Mouse (Mus musculus) liver, embryonic 14.5 days (tissue): ENCODE data around the gene Usp43. TPM values are rescaled to one million over a fixed set of nuclear protein-coding genes. Genes with fewer than 3 reads are reported as not detected.

Experiments
- ATAC-seq: fragments of 200-750 bp; cut with Nextera tagmentation; 2 replicates; pipeline ENCODE4 v1.8.0; 2017; ENCODE audit warnings: moderate number of reproducible peaks, mild to moderate bottlenecking, moderate library complexity; ENCODE audit not compliant: insufficient read depth
- DNase-seq, 3 experiments: peaks; one replicate each; pipeline ENCODE4 v3.0.0-alpha.2; 2012 to 2013; ENCODE audit warnings: low read depth in 3 of 3, low spot score in 3 of 3
- H3K27ac ChIP-seq: fragments of 300-500 bp; sonication (generic); 2 replicates; pipeline ENCODE4 v1.5.1; 2014; ENCODE audit warnings: moderate library complexity, mild to moderate bottlenecking, control low read depth, inconsistent platforms
- H3K27me3 ChIP-seq: fragments of 300-500 bp; sonication (generic); 2 replicates; pipeline ENCODE4 v1.6.1; 2014; ENCODE audit warnings: mild to moderate bottlenecking, low read length, moderate library complexity; ENCODE audit not compliant: control insufficient read depth, insufficient read depth
- H3K36me3 ChIP-seq: fragments of 300-500 bp; sonication (generic); replicated peaks from 2 replicates; pipeline ENCODE4 v1.6.1; 2014; ENCODE audit warnings: low read depth; ENCODE audit not compliant: control insufficient read depth, insufficient read depth
- H3K4me1 ChIP-seq, 2 experiments: fragments of 200-500 bp in 1 of 2; fragments of 300-500 bp in 1 of 2; sonication (generic) in 1 of 2; replicated peaks; 2 replicates each; pipeline ENCODE4 v1.6.1; 2012 to 2014; ENCODE audit warnings: antibody characterized with exemption in 1 of 2, inconsistent platforms in 1 of 2, low read length in 1 of 2; ENCODE audit not compliant: control insufficient read depth in 2 of 2, insufficient read depth in 2 of 2
- H3K4me2 ChIP-seq: fragments of 300-500 bp; sonication (generic); 2 replicates; pipeline ENCODE4 v1.6.1; 2014; ENCODE audit warnings: low read depth, mild to moderate bottlenecking, control low read depth, moderate library complexity
- H3K4me3 ChIP-seq, 2 experiments: fragments of 200-500 bp in 1 of 2; fragments of 300-500 bp in 1 of 2; sonication (generic) in 1 of 2; 2 replicates each; pipeline ENCODE4 v1.5.1; 2012 to 2014; ENCODE audit warnings: low read depth in 2 of 2, low read length in 2 of 2, mild to moderate bottlenecking in 2 of 2, control low read depth in 1 of 2, inconsistent platforms in 1 of 2, moderate library complexity in 1 of 2; ENCODE audit not compliant: insufficient read depth in 1 of 2
- H3K9ac ChIP-seq: fragments of 300-500 bp; sonication (generic); replicated peaks from 2 replicates; pipeline ENCODE4 v1.6.1; 2014; ENCODE audit warnings: mild to moderate bottlenecking, control low read depth, moderate library complexity
- H3K9me3 ChIP-seq: fragments of 300-500 bp; sonication (generic); 2 replicates; pipeline ENCODE4 v1.6.1; 2016; ENCODE audit warnings: low read length, mixed read lengths; ENCODE audit not compliant: control insufficient read depth
- CTCF ChIP-seq: IDR thresholded peaks from 2 replicates; pipeline ENCODE4 v1.5.1; 2016; ENCODE audit warnings: antibody characterized with exemption, low read depth, control low read depth
- EP300 ChIP-seq: IDR thresholded peaks from 2 replicates; pipeline ENCODE4 v1.6.1; 2016; ENCODE audit warnings: antibody characterized with exemption, low read depth
- WGBS: fragments of 180-500 bp; shearing (Covaris S2); extraction: QIAGEN DNeasy Blood & Tissue Kit; methylation state at CpG from one replicate; pipeline ENCODE4 v1.1.7; 2014; ENCODE audit not compliant: insufficient replicate concordance; 5-methylcytosine and 5-hydroxymethylcytosine counted together
- polyA plus RNA-seq, 2 experiments: library from polyadenylated mRNA; depleted of rRNA in 1 of 2; stranded (reverse) in 1 of 2; unstranded in 1 of 2; fragments of >200 nt; fragmentation: Nextera tagmentation in 1 of 2; extraction: Ambion mirVana in 1 of 2; gene quantifications; 2 replicates each; pipeline versions ENCODE4 v1.2.1 to v1.2.3; 2012 to 2014

Usp43 gene
- polyA plus RNA-seq, 2 experiments, result 0.06 to 0.08 TPM

DNA sequence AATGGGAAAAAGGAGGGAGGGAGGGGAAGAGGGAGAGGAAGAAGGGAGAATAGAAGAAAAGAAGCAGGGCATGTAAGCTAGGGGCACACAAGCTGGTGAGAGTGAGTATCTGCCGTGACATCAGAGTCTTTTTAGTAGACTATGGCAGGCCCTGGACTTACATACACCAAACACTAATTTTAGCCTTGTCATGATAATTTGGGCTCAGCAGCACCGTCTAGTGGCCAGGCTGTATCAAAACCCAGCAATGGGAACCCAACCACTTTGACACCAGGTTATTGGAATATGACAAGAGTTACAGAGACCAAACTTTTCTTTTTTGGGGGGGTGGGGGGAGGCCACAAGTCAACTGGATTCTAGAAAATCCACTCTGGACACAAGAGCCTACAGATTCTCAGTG, 66.9 kb downstream of the Usp43 start:
- Histone ChIP-seq H3K36me3 (no peaks in the 10 kb centered on the region), H3K4me1 (no peaks in the 10 kb centered on the region), H3K4me3 (no peak overlapping the region), H3K9me3 (no peaks in the 10 kb centered on the region), H3K9ac (no peak overlapping the region), H3K27ac (no peak overlapping the region), H3K27me3 (no peaks in the 10 kb centered on the region), H3K4me2 (no peak overlapping the region)
- ATAC-seq (no peak), DNase-seq (no peak)
- TF ChIP-seq CTCF (peak; percentile 59), EP300 (no peak)
- 21% methylated on average over 2 of the region's 2 CpGs for WGBS

DNA sequence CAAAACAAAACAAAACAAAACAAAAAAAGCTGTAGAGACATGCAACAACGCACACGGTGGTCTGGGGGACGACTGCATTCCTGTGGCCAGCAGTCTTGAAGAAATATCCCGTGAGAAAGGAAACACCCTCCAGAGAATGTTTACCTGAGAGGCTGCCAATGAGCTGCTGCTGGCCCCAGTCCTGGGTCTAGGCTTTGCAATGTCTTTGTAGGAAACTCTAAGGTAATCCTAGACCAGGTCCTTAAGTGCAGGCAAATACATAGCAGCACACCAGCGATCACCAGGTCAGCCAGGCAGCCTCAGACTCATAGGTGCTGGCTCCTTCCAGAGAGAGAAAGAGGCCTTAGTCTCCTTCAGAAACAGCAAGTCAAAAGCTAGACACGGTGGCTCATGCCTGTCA, 68.0 kb downstream of the Usp43 start:
- H3K9me3 ChIP-seq, result no peaks in the 10 kb centered on the region
- no peak overlapping the region for H3K4me3 ChIP-seq
- no peaks in the 10 kb centered on the region for H3K36me3 ChIP-seq
- DNase-seq (no peak), ATAC-seq (no peak)
- no peak overlapping the region for H3K4me2 ChIP-seq
- TF ChIP-seq EP300 (no peak), CTCF (no peak)
- WGBS, result 36% methylated on average over 6 of the region's 6 CpGs
- H3K27me3 ChIP-seq, result no peaks in the 10 kb centered on the region
- H3K9ac ChIP-seq, result no peak overlapping the region
- H3K27ac ChIP-seq, result no peak overlapping the region
- no peaks in the 10 kb centered on the region for H3K4me1 ChIP-seq

GRCm38 (mm10) chr11:67851770-67852169, 70.2 kb downstream of the Usp43 start:
- H3K4me3 ChIP-seq, result no peak overlapping the region
- no peaks in the 10 kb centered on the region for H3K27me3 ChIP-seq
- DNase-seq, result no peak
- no peaks in the 10 kb centered on the region for H3K9me3 ChIP-seq
- WGBS, result 53% methylated on average over 5 of the region's 5 CpGs
- no peak overlapping the region for H3K27ac ChIP-seq
- H3K9ac ChIP-seq, result no peak overlapping the region
- no peak for ATAC-seq
- no peaks in the 10 kb centered on the region for H3K4me1 ChIP-seq
- no peaks in the 10 kb centered on the region for H3K36me3 ChIP-seq
- H3K4me2 ChIP-seq, result no peak overlapping the region
- TF ChIP-seq CTCF (no peak), EP300 (no peak)

GRCm38 (mm10) chr11:67845193-67845592, 76.8 kb downstream of the Usp43 start:
- no peak overlapping the region for H3K9ac ChIP-seq
- H3K4me1 ChIP-seq, result no peaks in the 10 kb centered on the region
- no peak for DNase-seq
- H3K4me3 ChIP-seq, result no peak overlapping the region
- no peak overlapping the region for H3K4me2 ChIP-seq
- no peak overlapping the region for H3K27ac ChIP-seq
- H3K36me3 ChIP-seq, result no peaks in the 10 kb centered on the region
- TF ChIP-seq EP300, result no peak
- TF ChIP-seq CTCF, result no peak
- no peaks in the 10 kb centered on the region for H3K9me3 ChIP-seq
- WGBS, result 65% methylated on average over 4 of the region's 4 CpGs
- no peaks in the 10 kb centered on the region for H3K27me3 ChIP-seq
- no peak for ATAC-seq

DNA sequence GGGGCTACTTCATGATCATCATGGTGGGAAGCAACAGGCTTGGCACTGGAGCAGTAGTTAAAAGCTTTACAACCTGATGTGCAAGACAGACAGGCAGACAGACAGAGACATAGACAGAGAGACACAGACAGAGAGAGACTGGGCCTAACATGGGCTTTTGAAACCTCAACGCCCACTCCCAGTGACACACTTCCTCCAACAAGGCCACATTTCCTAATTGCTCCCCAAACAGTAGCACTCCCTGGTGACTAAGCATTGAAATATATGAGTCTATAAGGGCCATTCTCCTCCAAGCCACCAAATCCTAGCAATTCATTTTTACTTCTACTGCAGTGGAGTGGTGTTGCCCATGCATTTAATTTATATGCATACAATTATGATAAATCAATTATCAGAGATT, 82.1 kb downstream of the Usp43 start:
- H3K36me3 ChIP-seq, result no peaks in the 10 kb centered on the region
- no peaks in the 10 kb centered on the region for H3K9me3 ChIP-seq
- 32% methylated on average over 1 of the region's 1 CpGs for WGBS
- no peak overlapping the region for H3K4me3 ChIP-seq
- no peaks in the 10 kb centered on the region for H3K27me3 ChIP-seq
- no peak overlapping the region for H3K4me2 ChIP-seq
- H3K4me1 ChIP-seq, result no peaks in the 10 kb centered on the region
- ATAC-seq (no peak), DNase-seq (no peak)
- TF ChIP-seq EP300 (no peak), CTCF (no peak)
- H3K27ac ChIP-seq, result no peak overlapping the region
- no peak overlapping the region for H3K9ac ChIP-seq
